Mouse (Mus musculus) hindbrain, embryonic 10.5 days (tissue): ENCODE results near the gene Spg7. TPM values are rescaled to one million over a fixed set of nuclear protein-coding genes. Genes with fewer than 3 reads are reported as not detected.
"Not testable (repeated sequence)": the region's sequence is repeated elsewhere in the genome, so short reads cannot be mapped to it uniquely, and the experiment has no call there.

ENCODE experiments used
- DNase-seq: peaks from one replicate; pipeline ENCODE4 v3.0.0-alpha.2; 2017; ENCODE audit warnings: low spot score
- H3K27ac ChIP-seq: fragments of 300-500 bp; sonication (generic); 2 replicates; pipeline ENCODE4 v1.5.1; 2016; ENCODE audit warnings: mild to moderate bottlenecking, moderate library complexity
- H3K27me3 ChIP-seq: fragments of 300-500 bp; sonication (generic); 2 replicates; pipeline ENCODE4 v1.6.1; 2016; ENCODE audit warnings: mild to moderate bottlenecking; ENCODE audit not compliant: poor library complexity, insufficient read depth, severe bottlenecking
- H3K36me3 ChIP-seq: fragments of 300-500 bp; sonication (generic); 2 replicates; pipeline ENCODE4 v1.6.1; 2016; ENCODE audit warnings: mild to moderate bottlenecking, moderate library complexity
- H3K4me1 ChIP-seq: fragments of 300-500 bp; sonication (generic); replicated peaks from 2 replicates; pipeline ENCODE4 v1.6.1; 2016; ENCODE audit warnings: mild to moderate bottlenecking
- H3K4me3 ChIP-seq: fragments of 300-500 bp; sonication (generic); 2 replicates; pipeline ENCODE4 v1.5.1; 2016; ENCODE audit warnings: mild to moderate bottlenecking, moderate library complexity
- H3K9me3 ChIP-seq: fragments of 300-500 bp; sonication (generic); 2 replicates; pipeline ENCODE4 v1.6.1; 2016; ENCODE audit warnings: mild to moderate bottlenecking, moderate library complexity
- WGBS: fragments of 180-500 bp; shearing (Covaris S2); methylation state at CpG from one replicate; pipeline ENCODE4 v1.1.7; 2016; 5-methylcytosine and 5-hydroxymethylcytosine counted together
- polyA plus RNA-seq: library from polyadenylated mRNA; unstranded; fragments of >200 nt; fragmentation: Nextera tagmentation; extraction: Ambion mirVana; gene quantifications from 2 replicates; pipeline ENCODE4 v1.2.1, GENCODE M21; 2016

Spg7 gene
- polyA plus RNA-seq, 1 experiment from 2014 or later = 56.6 TPM

DNA sequence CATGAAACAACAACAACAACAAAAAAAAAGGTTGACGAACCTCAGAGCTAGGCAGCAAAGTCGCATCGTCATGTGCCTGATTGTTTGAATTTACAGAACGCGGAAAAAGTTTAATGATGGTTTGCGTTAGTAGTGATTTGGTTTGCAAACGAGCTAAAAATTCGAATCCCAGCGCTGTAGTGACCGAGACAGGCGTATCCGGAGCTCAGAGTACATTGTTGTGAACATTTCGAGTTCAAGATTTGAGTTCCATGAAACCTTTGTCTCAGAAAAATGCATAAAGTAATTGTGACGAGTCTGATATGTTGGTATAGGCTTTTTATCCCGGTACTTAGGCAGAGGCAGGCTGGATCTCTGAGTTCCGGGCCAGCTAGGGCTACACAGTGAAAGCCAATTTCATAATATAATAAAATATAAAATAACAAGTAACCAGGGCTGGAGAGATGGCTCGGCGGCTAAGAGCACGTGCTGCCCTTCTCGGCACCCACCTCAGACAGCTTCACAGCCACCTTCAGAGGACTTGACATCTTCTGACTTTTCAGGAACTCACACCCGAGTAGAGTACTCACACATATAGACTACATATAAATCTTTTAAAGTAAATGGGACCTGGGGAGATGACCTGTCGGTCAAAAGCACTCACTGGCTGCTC lies 19.6 kb upstream of the Spg7 start:
- 32% methylated on average over 22 of the region's 22 CpGs for WGBS
- DNase-seq = no peak
- Histone ChIP-seq H3K27ac (peak overlapping the region; percentile 100), H3K27me3 (no peaks in the 10 kb centered on the region), H3K9me3 (no peaks in the 10 kb centered on the region), H3K4me3 (peak overlapping the region; percentile 99), H3K36me3 (peaks cover 19% of the 10 kb centered on the region), H3K4me1 (peaks cover 39% of the 10 kb centered on the region)

DNA sequence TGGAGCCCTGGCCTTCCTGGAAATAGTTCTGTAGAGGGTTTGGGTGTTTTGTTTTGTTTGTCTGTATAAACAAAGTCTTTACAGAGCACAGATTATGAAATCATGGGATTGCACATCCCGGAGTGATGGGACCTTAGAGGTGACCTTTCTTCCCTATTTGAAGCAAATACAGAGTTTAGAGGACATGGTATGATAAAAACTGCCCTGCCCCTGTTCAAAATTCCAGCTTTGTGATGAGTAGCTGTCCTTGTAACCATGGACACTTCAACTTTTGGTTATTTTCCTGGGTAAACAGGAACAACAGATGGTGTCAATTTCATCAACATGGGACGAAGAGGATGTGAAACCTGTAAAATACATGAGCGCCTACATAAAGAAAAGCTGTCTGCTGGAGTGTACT lies 18.8 kb upstream of the Spg7 start:
- Histone ChIP-seq H3K9me3 (no peaks in the 10 kb centered on the region), H3K4me1 (peaks cover 31% of the 10 kb centered on the region), H3K27ac (no peak overlapping the region), H3K27me3 (no peaks in the 10 kb centered on the region), H3K4me3 (no peak overlapping the region), H3K36me3 (peaks cover 19% of the 10 kb centered on the region)
- WGBS = 93% methylated on average over 3 of the region's 3 CpGs
- no peak for DNase-seq

DNA sequence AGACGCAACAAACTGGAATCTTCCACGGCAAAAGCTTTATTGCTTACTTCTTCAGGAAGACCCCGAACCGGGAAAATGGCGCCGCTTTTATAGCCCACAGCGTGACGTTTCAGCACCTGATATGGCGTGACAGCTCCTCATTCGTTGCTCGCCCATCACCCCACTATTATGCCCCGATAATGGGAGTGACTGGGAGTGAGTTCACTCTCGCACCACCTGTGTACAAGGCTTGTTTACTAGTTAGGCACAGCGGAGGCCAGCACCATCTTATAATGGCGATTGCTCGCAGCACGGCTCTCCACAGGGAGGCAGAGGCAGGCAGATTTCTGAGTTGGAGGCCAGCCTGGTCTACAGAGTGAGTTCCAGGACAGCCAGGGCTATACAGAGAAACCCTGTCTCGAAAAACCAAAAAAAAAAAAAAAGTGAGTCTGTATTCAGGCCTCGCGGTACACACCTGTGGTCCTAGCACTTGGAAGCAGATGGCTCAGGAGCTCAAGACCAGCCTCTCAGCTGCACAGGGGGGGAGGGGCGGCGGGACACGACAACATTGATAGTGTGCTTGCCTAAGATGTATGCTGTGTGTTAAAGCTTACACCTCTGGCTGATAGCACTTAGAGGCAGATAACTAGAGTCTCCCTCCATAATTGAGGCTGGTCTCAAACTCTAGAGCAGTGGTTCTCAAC lies 17.9 kb upstream of the Spg7 start:
- H3K9me3 ChIP-seq, H3K27me3 ChIP-seq, H3K4me3 ChIP-seq, DNase-seq, H3K27ac ChIP-seq: not testable (repeated sequence)
- WGBS = 94% methylated on average over 23 of the region's 23 CpGs
- Histone ChIP-seq H3K36me3 (peaks cover 19% of the 10 kb centered on the region), H3K4me1 (peaks cover 22% of the 10 kb centered on the region)

DNA sequence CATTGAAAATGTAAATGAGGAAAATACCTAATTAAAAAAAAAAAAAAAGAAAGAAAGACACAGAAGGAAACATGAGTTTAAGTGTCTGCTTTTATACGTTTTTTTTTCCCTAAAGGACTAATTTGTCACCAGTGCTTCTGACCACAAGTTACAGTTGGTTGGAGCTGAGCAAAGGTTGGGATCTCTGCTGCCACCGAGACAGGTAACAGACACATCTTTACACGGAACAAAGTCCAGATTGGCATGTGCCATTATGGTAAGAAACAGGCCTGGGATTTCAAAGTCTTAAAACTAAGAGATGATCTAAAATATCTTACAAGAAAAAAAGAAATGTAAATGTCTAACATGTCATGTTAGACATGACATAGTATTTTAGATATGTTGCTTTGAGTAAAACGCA lies 16.0 kb upstream of the Spg7 start:
- 82% methylated on average over 4 of the region's 4 CpGs for WGBS
- DNase-seq = no peak
- Histone ChIP-seq H3K9me3 (no peaks in the 10 kb centered on the region), H3K27me3 (no peaks in the 10 kb centered on the region), H3K4me1 (peaks cover 11% of the 10 kb centered on the region), H3K27ac (no peak overlapping the region), H3K4me3 (no peak overlapping the region), H3K36me3 (peaks cover 19% of the 10 kb centered on the region)

GRCm38 (mm10) chr8:123047827-123048226 lies 14.9 kb upstream of the Spg7 start:
- H3K4me1 ChIP-seq = peaks cover 11% of the 10 kb centered on the region
- WGBS = 84% methylated on average over 7 of the region's 7 CpGs
- peaks cover 19% of the 10 kb centered on the region for H3K36me3 ChIP-seq
- DNase-seq = no peak
- no peaks in the 10 kb centered on the region for H3K27me3 ChIP-seq
- H3K9me3 ChIP-seq = no peaks in the 10 kb centered on the region
- no peak overlapping the region for H3K4me3 ChIP-seq
- no peak overlapping the region for H3K27ac ChIP-seq

GRCm38 (mm10) chr8:123048402-123048801 lies 14.3 kb upstream of the Spg7 start:
- Histone ChIP-seq H3K27ac (no peak overlapping the region), H3K4me3 (no peak overlapping the region), H3K36me3 (peaks cover 19% of the 10 kb centered on the region), H3K4me1 (peaks cover 6% of the 10 kb centered on the region), H3K9me3 (no peaks in the 10 kb centered on the region), H3K27me3 (no peaks in the 10 kb centered on the region)
- WGBS = 92% methylated on average over 7 of the region's 7 CpGs
- no peak for DNase-seq

GRCm38 (mm10) chr8:123051458-123051857 lies 11.3 kb upstream of the Spg7 start:
- no peak overlapping the region for H3K27ac ChIP-seq
- no peaks in the 10 kb centered on the region for H3K36me3 ChIP-seq
- no peak overlapping the region for H3K4me3 ChIP-seq
- DNase-seq = no peak
- no peaks in the 10 kb centered on the region for H3K27me3 ChIP-seq
- WGBS = 82% methylated on average over 5 of the region's 5 CpGs
- no peaks in the 10 kb centered on the region for H3K9me3 ChIP-seq
- H3K4me1 ChIP-seq = no peaks in the 10 kb centered on the region

DNA sequence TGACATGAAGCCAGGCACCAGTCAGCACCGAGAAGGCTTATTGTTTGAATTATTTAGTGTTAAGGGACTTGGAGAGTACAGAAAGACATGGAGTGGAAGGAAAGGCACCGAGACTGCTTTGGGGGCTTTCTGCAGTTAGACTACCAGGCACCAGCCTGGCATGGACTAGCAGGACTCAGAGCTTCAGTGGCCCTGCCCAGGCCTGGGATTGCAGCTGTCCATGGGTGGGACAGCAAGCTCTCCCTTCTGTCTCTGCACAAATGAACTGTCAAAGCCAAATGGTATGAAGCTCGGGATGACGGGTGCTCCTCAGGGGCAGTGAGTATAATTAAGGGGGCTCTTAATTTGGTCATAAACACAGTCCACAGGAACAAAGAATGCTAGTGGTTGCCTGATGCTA lies 1.3 kb downstream of the Spg7 start:
- Histone ChIP-seq H3K4me1 (peaks cover 34% of the 10 kb centered on the region), H3K27me3 (no peaks in the 10 kb centered on the region), H3K9me3 (no peaks in the 10 kb centered on the region), H3K27ac (peak overlapping the region; percentile 99), H3K36me3 (peaks cover 20% of the 10 kb centered on the region), H3K4me3 (peak overlapping the region; percentile 80)
- WGBS = 90% methylated on average over 4 of the region's 4 CpGs
- DNase-seq = no peak

DNA sequence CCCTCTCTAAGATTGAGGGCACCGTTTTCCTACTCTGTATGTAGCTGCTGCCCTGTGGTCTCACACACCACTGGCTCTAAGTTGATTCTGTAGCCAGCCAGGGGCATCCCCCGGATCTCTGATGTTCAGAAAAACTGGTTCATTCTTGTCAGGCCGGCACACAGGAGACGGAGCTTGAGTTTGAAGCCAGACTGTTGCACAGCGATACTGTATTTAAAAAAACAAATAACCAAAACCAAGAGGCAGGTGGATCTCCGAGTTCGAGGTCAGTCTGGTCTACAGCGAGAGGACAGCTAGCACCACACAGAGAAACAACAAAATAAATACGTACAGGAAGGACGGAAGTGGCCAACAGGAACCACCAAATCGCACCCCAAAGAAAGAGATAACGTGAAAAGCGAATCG lies 2.1 kb downstream of the Spg7 start:
- Histone ChIP-seq H3K27ac (peak overlapping the region; percentile 99), H3K9me3 (no peaks in the 10 kb centered on the region), H3K27me3 (no peaks in the 10 kb centered on the region), H3K36me3 (peaks cover 24% of the 10 kb centered on the region), H3K4me1 (peaks cover 34% of the 10 kb centered on the region), H3K4me3 (peak overlapping the region; percentile 80)
- no peak for DNase-seq
- 3% methylated on average over 14 of the region's 14 CpGs for WGBS

DNA sequence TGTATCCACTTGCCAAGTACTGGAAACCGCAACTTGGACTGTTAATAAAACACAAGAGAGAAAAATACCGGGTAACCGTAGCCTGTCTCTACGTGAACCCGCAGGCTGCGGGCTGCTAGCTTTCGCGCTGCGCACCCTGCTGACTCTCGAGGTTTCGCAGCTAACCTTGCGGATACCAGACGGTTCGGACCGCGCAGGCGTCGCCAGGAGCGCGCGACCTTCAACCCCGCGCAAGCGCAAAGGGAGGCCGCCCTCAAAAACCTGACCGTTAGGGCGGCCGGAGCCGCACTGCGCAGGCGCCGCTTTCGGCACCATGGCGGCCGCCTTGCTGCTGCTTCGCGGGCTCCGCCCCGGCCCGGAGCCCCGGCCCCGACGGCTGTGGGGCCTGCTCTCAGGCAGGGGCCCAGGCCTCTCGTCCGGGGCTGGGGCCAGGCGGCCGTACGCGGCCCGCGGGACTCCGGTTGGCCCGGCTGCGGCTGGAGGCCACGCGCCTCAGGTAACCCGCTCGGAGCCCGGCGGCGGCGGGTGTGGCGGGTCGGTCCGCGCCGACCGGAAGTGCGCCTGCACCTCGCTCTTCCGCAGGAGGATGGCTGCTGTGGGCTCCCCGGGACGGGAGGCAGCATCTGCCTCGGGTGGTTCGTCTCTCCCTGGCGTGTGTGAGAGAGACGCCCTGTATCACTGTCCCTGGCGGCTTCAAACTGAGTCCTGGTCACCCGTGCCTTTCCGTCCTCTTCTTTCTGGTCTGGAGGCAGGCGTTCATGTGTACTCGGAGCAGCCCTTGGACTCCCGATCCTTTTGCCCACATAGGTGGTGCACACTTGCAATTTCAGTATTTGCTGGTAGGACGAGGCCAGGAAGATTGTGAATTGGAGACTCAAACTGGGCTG lies 2.7 kb downstream of the Spg7 start:
- under 1% methylated on average over 84 of the region's 84 CpGs for WGBS
- Histone ChIP-seq H3K27ac (peak overlapping the region; percentile 99), H3K36me3 (peaks cover 30% of the 10 kb centered on the region), H3K4me3 (peak overlapping the region; percentile 80), H3K27me3 (no peaks in the 10 kb centered on the region), H3K9me3 (no peaks in the 10 kb centered on the region), H3K4me1 (peaks cover 34% of the 10 kb centered on the region)
- DNase-seq = peak; percentile 97

- 42% methylated on average over 7 of the region's 7 CpGs for WGBS
- Histone ChIP-seq H3K9me3 (no peaks in the 10 kb centered on the region), H3K27me3 (no peaks in the 10 kb centered on the region), H3K4me1 (peaks cover 34% of the 10 kb centered on the region), H3K36me3 (peaks cover 36% of the 10 kb centered on the region), H3K27ac (peak overlapping the region; percentile 99), H3K4me3 (peak overlapping the region; percentile 80)
- DNase-seq = no peak
Observed at GRCm38 (mm10) chr8:123066101-123066683, 3.5 kb downstream of the Spg7 start.

DNA sequence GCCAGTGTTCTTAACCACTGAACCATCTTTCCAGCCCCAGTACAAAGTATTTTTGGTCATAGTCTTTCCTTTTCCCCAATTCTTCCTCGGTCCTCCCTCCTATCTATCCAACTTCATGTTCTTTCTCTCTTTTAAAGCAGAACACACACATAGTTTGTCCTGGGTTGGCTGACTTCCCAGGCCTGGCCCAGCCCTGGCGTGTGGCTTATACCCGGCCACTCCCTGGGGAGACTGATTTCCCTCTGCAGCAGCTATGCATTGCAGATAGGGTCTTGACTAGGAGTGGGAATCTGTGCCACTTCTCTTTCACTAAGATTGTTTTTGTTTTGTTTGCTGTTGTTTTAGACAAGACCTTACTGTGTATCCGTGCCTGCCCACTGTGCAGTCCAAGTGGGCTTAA lies 8.4 kb downstream of the Spg7 start:
- DNase-seq = no peak
- 80% methylated on average over 4 of the region's 4 CpGs for WGBS
- no peaks in the 10 kb centered on the region for H3K27me3 ChIP-seq
- no peak overlapping the region for H3K4me3 ChIP-seq
- H3K27ac ChIP-seq = no peak overlapping the region
- peaks cover 14% of the 10 kb centered on the region for H3K4me1 ChIP-seq
- H3K36me3 ChIP-seq = peaks cover 85% of the 10 kb centered on the region
- no peaks in the 10 kb centered on the region for H3K9me3 ChIP-seq
